In genomic region chr1:185449727-185450126, GRCm38 (mm10) we compare ENCODE assay signal across 19 mouse cellular contexts. TPM values are rescaled to one million over a fixed set of nuclear protein-coding genes. Genes with fewer than 3 reads are reported as not detected.
A peak's percentile ranks its signal among the peaks of the same experiment; 100 is the strongest.
DNase-seq lines count a peak whose midpoint lies in the region; ATAC-seq and TF ChIP-seq lines count a peak whose summit lies in the region.
"Had no signal": no experiment of that assay in that cellular context is flagged by ENCODE, and none has a peak within 500 bp of the region (broad histone marks: within the 10 kb centered on the region; RNA-seq: fewer than 3 reads in every experiment).

No protein-coding gene starts in this region.

- peaks cover 22% of the 10 kb centered on the region for H3K27me3 ChIP-seq in heart, embryonic 12.5 days (replicated peaks)
- peaks cover 4% of the 10 kb centered on the region; the same call in 1 of the 2 replicates for H3K27me3 ChIP-seq in heart, adult 2 months (ENCODE audit: control insufficient read depth, insufficient read depth, low read length)
- no peaks in the 10 kb centered on the region for H3K27me3 ChIP-seq in G1E (ENCODE audit: insufficient read depth, low read length)
- no peaks in the 10 kb centered on the region for H3K27me3 ChIP-seq in intestine, postnatal 0 days (replicated peaks; ENCODE audit: control insufficient read depth, insufficient read depth, low read length)
- H3K27me3 ChIP-seq in liver, embryonic 14.5 days (ENCODE audit: control insufficient read depth, insufficient read depth, low read length) = no peaks in the 10 kb centered on the region
- H3K27me3 ChIP-seq: hindbrain, embryonic 15.5 days had no signal

- intact Hi-C loops in heart, adult 2 months (cut with DNase I) = no loop called here

- no peak overlapping the region for H3K9ac ChIP-seq in heart, embryonic 12.5 days
- no peak overlapping the region for H3K9ac ChIP-seq in heart, adult 2 months (ENCODE audit: low read depth, low read length)
- H3K9ac ChIP-seq in intestine, postnatal 0 days (ENCODE audit: low read depth, low read length) = no peak overlapping the region
- no peak overlapping the region for H3K9ac ChIP-seq in liver, embryonic 14.5 days (replicated peaks)
- H3K9ac ChIP-seq: embryonic facial prominence, embryonic 13.5 days; forebrain, embryonic 12.5 days; forebrain, postnatal 0 days; hindbrain, embryonic 15.5 days had no signal

- peak overlapping the region; percentile 13; the same call in 1 of the 2 replicates for H3K4me2 ChIP-seq in heart, embryonic 12.5 days
- peak overlapping the region; percentile 49 for H3K4me2 ChIP-seq in intestine, postnatal 0 days (replicated peaks; ENCODE audit: low read depth)
- no peak overlapping the region for H3K4me2 ChIP-seq in liver, embryonic 14.5 days (ENCODE audit: low read depth)
- H3K4me2 ChIP-seq: embryonic facial prominence, embryonic 13.5 days; forebrain, embryonic 12.5 days; hindbrain, embryonic 15.5 days had no signal

- peak; percentile 8; the same call in 1 of the 2 replicates for ATAC-seq in heart, embryonic 12.5 days (ENCODE audit: insufficient number of reproducible peaks, low FRiP score)
- ATAC-seq in G1E (ENCODE audit: extremely low read depth, insufficient number of reproducible peaks, low FRiP score, poor library complexity, severe bottlenecking) = peak; percentile 5; the same call in 1 of the 2 replicates
- peak; percentile 61 for ATAC-seq in intestine, postnatal 0 days
- no peak for ATAC-seq in liver, embryonic 14.5 days (ENCODE audit: insufficient read depth)
- no peak for ATAC-seq in monocyte, adult 5-6 weeks (replicated peaks; ENCODE audit: insufficient number of reproducible peaks, low FRiP score, low TSS enrichment, poor library complexity, severe bottlenecking)
- ATAC-seq: forebrain, postnatal 0 days had no signal

- H3K4me1 ChIP-seq in heart, embryonic 12.5 days (replicated peaks) = no peaks in the 10 kb centered on the region
- H3K4me1 ChIP-seq in heart, adult 2 months (ENCODE audit: control insufficient read depth, insufficient read depth, low read length) = no peaks in the 10 kb centered on the region
- H3K4me1 ChIP-seq in G1E (ENCODE audit: insufficient read depth, low read depth, low read length) = peaks cover 62% of the 10 kb centered on the region
- no peaks in the 10 kb centered on the region for H3K4me1 ChIP-seq in intestine, postnatal 0 days (replicated peaks; ENCODE audit: control insufficient read depth, insufficient read depth, low read length)
- peaks cover 45 to 47% of the 10 kb centered on the region in 2 experiments for H3K4me1 ChIP-seq in liver, embryonic 14.5 days (replicated peaks; ENCODE audit: control insufficient read depth in 2 of 2, insufficient read depth in 2 of 2, low read length in 1 of 2)
- H3K4me1 ChIP-seq: embryonic facial prominence, embryonic 13.5 days had no signal

- no peaks in the 10 kb centered on the region for H3K9me3 ChIP-seq in heart, embryonic 12.5 days (replicated peaks)
- H3K9me3 ChIP-seq in G1E (replicated peaks) = no peaks in the 10 kb centered on the region
- no peaks in the 10 kb centered on the region for H3K9me3 ChIP-seq in intestine, postnatal 0 days (ENCODE audit: control insufficient read depth)
- no peaks in the 10 kb centered on the region for H3K9me3 ChIP-seq in liver, embryonic 14.5 days (ENCODE audit: control insufficient read depth, low read length)
- H3K9me3 ChIP-seq: embryonic facial prominence, embryonic 13.5 days; forebrain, embryonic 12.5 days; hindbrain, embryonic 15.5 days had no signal

- H3K27ac ChIP-seq in heart, embryonic 12.5 days (ENCODE audit: poor library complexity, severe bottlenecking) = no peak overlapping the region
- H3K27ac ChIP-seq in heart, adult 2 months = no peak overlapping the region
- H3K27ac ChIP-seq in intestine, postnatal 0 days (ENCODE audit: low read depth, low read length) = peak overlapping the region; percentile 74
- H3K27ac ChIP-seq in liver, embryonic 14.5 days = peak overlapping the region; percentile 55
- H3K27ac ChIP-seq: embryonic facial prominence, embryonic 13.5 days; forebrain, embryonic 12.5 days; hindbrain, embryonic 15.5 days had no signal

- TF ChIP-seq POLR2A in heart, adult 2 months (IDR thresholded peaks at IDR 0.05; ENCODE audit: insufficient read depth, low read depth, low read length) = no peak

- H3K36me3 ChIP-seq in heart, embryonic 12.5 days = no peaks in the 10 kb centered on the region
- H3K36me3 ChIP-seq in heart, adult 2 months (ENCODE audit: control insufficient read depth, insufficient read depth, low read length) = no peaks in the 10 kb centered on the region
- H3K36me3 ChIP-seq in G1E (replicated peaks) = peaks cover 10% of the 10 kb centered on the region
- no peaks in the 10 kb centered on the region for H3K36me3 ChIP-seq in intestine, postnatal 0 days (ENCODE audit: control insufficient read depth, insufficient read depth)
- no peaks in the 10 kb centered on the region for H3K36me3 ChIP-seq in liver, embryonic 14.5 days (replicated peaks; ENCODE audit: control insufficient read depth, insufficient read depth, low read depth)
- H3K36me3 ChIP-seq: embryonic facial prominence, embryonic 13.5 days; forebrain, embryonic 12.5 days; hindbrain, embryonic 15.5 days had no signal

- no peak overlapping the region for H3K4me3 ChIP-seq in heart, embryonic 12.5 days
- H3K4me3 ChIP-seq in heart, adult 2 months = no peak overlapping the region
- no peak overlapping the region for H3K4me3 ChIP-seq in G1E (ENCODE audit: low read depth, low read length)
- H3K4me3 ChIP-seq in intestine, postnatal 0 days (ENCODE audit: low read depth, low read length) = no peak overlapping the region
- no peak overlapping the region for H3K4me3 ChIP-seq in liver, embryonic 14.5 days (ENCODE audit: insufficient read depth in 1 of 2, low read depth in 2 of 2, low read length in 2 of 2)
- H3K4me3 ChIP-seq: embryonic facial prominence, embryonic 13.5 days; forebrain, embryonic 12.5 days; hindbrain, embryonic 15.5 days had no signal

- no peak for DNase-seq in heart, adult 2 months
- DNase-seq in G1E (ENCODE audit: low spot score) = no peak
- no peak for DNase-seq in liver, embryonic 14.5 days (ENCODE audit: low read depth in 3 of 3, low spot score in 3 of 3)
- DNase-seq in layer of hippocampus, postnatal 10 days (ENCODE audit: low spot score in 2 of 2) = no peak
- no peak for DNase-seq in testis, postnatal 10 days (ENCODE audit: low spot score)
- DNase-seq: adrenal gland, postnatal 10 days; cerebellum, adult 11-12 months; cerebellum, adult 9-10 months; cerebellum, postnatal 25 days; forebrain, postnatal 0 days; gastrocnemius, postnatal 14 days; heart, postnatal 36 days had no signal

- no peak for TF ChIP-seq EP300 in heart, adult 2 months (IDR thresholded peaks at IDR 0.05; ENCODE audit: insufficient read depth, low read depth, low read length)
- TF ChIP-seq EP300 in liver, embryonic 14.5 days (IDR thresholded peaks at IDR 0.05; ENCODE audit: low read depth) = no peak

- TF ChIP-seq CTCF in heart, adult 2 months (IDR thresholded peaks at IDR 0.05) = no peak
- TF ChIP-seq CTCF in G1E (IDR thresholded peaks at IDR 0.05; ENCODE audit: low read depth, low read length) = no peak
- no peak for TF ChIP-seq CTCF in intestine, postnatal 0 days (IDR thresholded peaks at IDR 0.05; ENCODE audit: low read depth)
- TF ChIP-seq CTCF in liver, embryonic 14.5 days (IDR thresholded peaks at IDR 0.05; ENCODE audit: low read depth) = no peak

- WGBS in heart, embryonic 12.5 days = 69% methylated on average over 2 of the region's 2 CpGs
- WGBS in heart, adult 2 months = 62% methylated on average over 2 of the region's 2 CpGs
- WGBS in intestine, postnatal 0 days = 47% methylated on average over 2 of the region's 2 CpGs
- WGBS in liver, embryonic 14.5 days (ENCODE audit: insufficient replicate concordance) = 54% methylated on average over 2 of the region's 2 CpGs

- no peaks in the 10 kb centered on the region for H3K79me2 ChIP-seq in heart, adult 2 months (replicated peaks; ENCODE audit: control insufficient read depth, insufficient read depth, low read length)

RNA-seq across cellular contexts. Expression of gene Slc30a10, which starts 4.9 kb away (rescaled TPM):
- polyA plus RNA-seq in heart, embryonic 12.5 days (2016; fragmentation: Nextera tagmentation; extraction: Ambion mirVana) = 1.5 and 1.8 TPM in 2 replicates
- total RNA-seq in heart, adult 2 months (2021) = not detected
- polyA plus RNA-seq in heart, adult 2 months (2012; rRNA removed) = 0.03 TPM in 1 of 2 replicates, not detected in the other
- total RNA-seq in G1E (2014; fragmentation: Nextera tagmentation) (25.7 and 27.8 TPM in 2 replicates), G1E (2017) (40.0 and 40.9 TPM in 2 replicates)
- 7.2 and 8.5 TPM in 2 replicates for polyA plus RNA-seq in G1E (2012)
- polyA plus RNA-seq in intestine, postnatal 0 days (2015; fragmentation: Nextera tagmentation; extraction: Ambion mirVana) = 8.5 and 9.3 TPM in 2 replicates
- polyA plus RNA-seq in liver, embryonic 14.5 days (2012; rRNA removed) = 19.5 and 21.2 TPM in 2 replicates
- polyA plus RNA-seq in liver, embryonic 14.5 days (2014; fragmentation: Nextera tagmentation; extraction: Ambion mirVana) = 13.3 and 14.9 TPM in 2 replicates
- not detected in 3 replicates for total RNA-seq in monocyte, adult 5-6 weeks (2017)
- total RNA-seq in layer of hippocampus, postnatal 10 days (2021) = 10 to 100 TPM; 16.7 to 19.0 TPM
- total RNA-seq: heart, postnatal 36 days had no signal
- polyA plus RNA-seq: C2C12 had no signal

Comparison
In these comparisons a context has a peak if more than half of its experiments do, and no peak if none do; other contexts are left out.
1. ATAC-seq: peak in heart, embryonic 12.5 days (single experiment), G1E (single experiment) and intestine, postnatal 0 days (single experiment); none in liver, embryonic 14.5 days (single experiment) and monocyte, adult 5-6 weeks (single experiment).
2. H3K27ac ChIP-seq: peak in intestine, postnatal 0 days (single experiment) and liver, embryonic 14.5 days (single experiment); none in heart, embryonic 12.5 days (single experiment) and heart, adult 2 months (single experiment).